Mouse (Mus musculus) midbrain, postnatal 0 days (tissue): Measurements from ENCODE around the gene Slc26a9. TPM values are rescaled to one million over a fixed set of nuclear protein-coding genes. Genes with fewer than 3 reads are reported as not detected.

Source experiments
- ATAC-seq: fragments of 200-750 bp; cut with Nextera tagmentation; 2 replicates; pipeline ENCODE4 v1.8.0; 2017; ENCODE audit warnings: moderate number of reproducible peaks, mild to moderate bottlenecking, moderate TSS enrichment, moderate library complexity; ENCODE audit not compliant: low FRiP score
- DNase-seq: peaks from one replicate; pipeline ENCODE4 v3.0.0-alpha.2; 2015; ENCODE audit warnings: low spot score
- H3K27ac ChIP-seq: fragments of 300-500 bp; sonication (generic); 2 replicates; pipeline ENCODE4 v1.5.1; 2014; ENCODE audit warnings: low read depth, mild to moderate bottlenecking, low read length, mixed read lengths
- H3K27me3 ChIP-seq: fragments of 300-500 bp; sonication (generic); 2 replicates; pipeline ENCODE4 v1.6.1; 2014; ENCODE audit warnings: low read length, control low read depth, mixed read lengths; ENCODE audit not compliant: insufficient read depth
- H3K36me3 ChIP-seq: fragments of 300-500 bp; sonication (generic); 2 replicates; pipeline ENCODE4 v1.6.1; 2014; ENCODE audit warnings: low read length, control low read depth, mixed read lengths; ENCODE audit not compliant: insufficient read depth
- H3K4me1 ChIP-seq: fragments of 300-500 bp; sonication (generic); 2 replicates; pipeline ENCODE4 v1.6.1; 2014; ENCODE audit warnings: mild to moderate bottlenecking, control low read depth, antibody characterized with exemption, low read length, mixed read lengths; ENCODE audit not compliant: insufficient read depth
- H3K4me2 ChIP-seq: fragments of 300-500 bp; sonication (generic); 2 replicates; pipeline ENCODE4 v1.6.1; 2014; ENCODE audit warnings: low read depth, mild to moderate bottlenecking, low read length, mixed read lengths; ENCODE audit not compliant: poor library complexity, severe bottlenecking
- H3K4me3 ChIP-seq: fragments of 300-500 bp; sonication (generic); 2 replicates; pipeline ENCODE4 v1.5.1; 2014; ENCODE audit warnings: low read depth, mild to moderate bottlenecking, low read length, moderate library complexity
- H3K9ac ChIP-seq: fragments of 300-500 bp; sonication (generic); replicated peaks from 2 replicates; pipeline ENCODE4 v1.6.1; 2014; ENCODE audit warnings: mild to moderate bottlenecking, low read length, moderate library complexity, mixed read lengths; ENCODE audit not compliant: poor library complexity, severe bottlenecking
- H3K9me3 ChIP-seq: fragments of 300-500 bp; sonication (generic); 2 replicates; pipeline ENCODE4 v1.6.1; 2016; ENCODE audit warnings: low read length, control low read depth
- CTCF ChIP-seq: IDR thresholded peaks from 2 replicates; pipeline ENCODE4 v1.5.1; 2016; ENCODE audit warnings: antibody characterized with exemption, mild to moderate bottlenecking
- WGBS: fragments of 180-500 bp; shearing (Covaris S2); extraction: QIAGEN DNeasy Blood & Tissue Kit; methylation state at CpG from one replicate; pipeline ENCODE4 v1.1.7; 2014; 5-methylcytosine and 5-hydroxymethylcytosine counted together
- polyA plus RNA-seq: library from polyadenylated mRNA; unstranded; fragments of >200 nt; fragmentation: Nextera tagmentation; extraction: Ambion mirVana; gene quantifications from 2 replicates; pipeline ENCODE4 v1.2.1, GENCODE M21; 2015
- total RNA-seq: library from RNA; depleted of rRNA; stranded (reverse); fragments of >200 nt; gene quantifications from 2 replicates; pipeline ENCODE4 v1.2.3, GENCODE M21; 2014

Slc26a9 gene
- total and polyA plus RNA-seq, 2 experiments from 2014 or later = 0.14 to 0.44 TPM

DNA sequence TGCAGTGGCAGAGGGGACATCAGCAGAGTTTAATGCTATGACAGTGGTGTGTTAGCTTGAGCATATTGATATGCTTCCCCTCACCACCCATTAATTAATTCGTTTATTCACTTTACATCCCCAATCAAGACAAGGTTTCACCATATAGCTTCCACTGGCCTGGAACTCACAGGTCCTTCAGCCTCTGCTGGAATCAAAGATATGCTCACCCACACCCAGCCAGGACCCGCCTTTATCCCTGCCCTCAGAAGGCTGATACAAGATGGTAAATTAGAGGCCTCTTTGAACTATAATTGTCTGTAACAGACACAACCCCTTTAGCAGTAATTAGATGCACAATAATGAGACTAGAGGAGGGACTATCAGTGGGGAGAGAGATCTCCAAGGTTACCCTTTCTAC, 65.8 kb downstream of the Slc26a9 start:
- H3K36me3 ChIP-seq = no peaks in the 10 kb centered on the region
- WGBS = 80% methylated on average over 2 of the region's 2 CpGs
- ATAC-seq = no peak

GRCm38 (mm10) chr1:131811393-131811792, 67.6 kb downstream of the Slc26a9 start:
- no peak for ATAC-seq
- no peaks in the 10 kb centered on the region for H3K9me3 ChIP-seq
- no peak overlapping the region for H3K9ac ChIP-seq
- no peaks in the 10 kb centered on the region for H3K4me1 ChIP-seq
- H3K36me3 ChIP-seq = no peaks in the 10 kb centered on the region
- H3K4me3 ChIP-seq = no peak overlapping the region
- no peak overlapping the region for H3K4me2 ChIP-seq
- H3K27ac ChIP-seq = no peak overlapping the region
- 89% methylated on average over 1 of the region's 1 CpGs for WGBS
- no peaks in the 10 kb centered on the region for H3K27me3 ChIP-seq
- no peak for TF ChIP-seq CTCF
- DNase-seq = no peak

More for the DNA sequence above, 65.8 kb downstream of the Slc26a9 start:
- H3K27me3 ChIP-seq = no peaks in the 10 kb centered on the region
- TF ChIP-seq CTCF = no peak
- H3K27ac ChIP-seq = no peak overlapping the region
- H3K4me2 ChIP-seq = no peak overlapping the region
- H3K9me3 ChIP-seq = no peaks in the 10 kb centered on the region
- no peak for DNase-seq
- no peaks in the 10 kb centered on the region for H3K4me1 ChIP-seq
- H3K9ac ChIP-seq = no peak overlapping the region
- H3K4me3 ChIP-seq = no peak overlapping the region

DNA sequence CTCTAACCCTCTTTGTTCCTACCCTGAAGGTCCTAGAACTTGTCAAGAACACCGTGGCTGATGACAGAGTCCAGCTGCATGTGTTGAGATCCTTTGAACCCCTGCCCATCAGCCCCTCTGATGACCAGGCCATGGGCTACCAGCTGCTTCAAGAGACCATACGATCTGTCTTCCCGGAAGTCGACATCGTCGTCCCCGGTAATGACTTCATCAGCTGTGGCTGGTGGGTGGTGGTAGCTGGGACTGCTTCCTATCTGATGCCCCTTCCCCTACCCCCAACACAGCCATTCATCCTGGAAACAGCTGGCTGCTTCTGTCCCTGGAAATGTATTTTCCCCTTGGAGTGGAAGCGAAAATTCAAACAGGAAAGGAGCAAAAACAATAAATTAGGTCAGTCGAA, 68.2 kb downstream of the Slc26a9 start:
- Histone ChIP-seq H3K4me3 (no peak overlapping the region), H3K27ac (no peak overlapping the region), H3K4me2 (no peak overlapping the region), H3K9me3 (no peaks in the 10 kb centered on the region), H3K4me1 (no peaks in the 10 kb centered on the region), H3K9ac (no peak overlapping the region), H3K27me3 (no peaks in the 10 kb centered on the region), H3K36me3 (no peaks in the 10 kb centered on the region)
- 73% methylated on average over 9 of the region's 9 CpGs for WGBS
- ATAC-seq = no peak
- TF ChIP-seq CTCF = no peak
- DNase-seq = no peak

DNA sequence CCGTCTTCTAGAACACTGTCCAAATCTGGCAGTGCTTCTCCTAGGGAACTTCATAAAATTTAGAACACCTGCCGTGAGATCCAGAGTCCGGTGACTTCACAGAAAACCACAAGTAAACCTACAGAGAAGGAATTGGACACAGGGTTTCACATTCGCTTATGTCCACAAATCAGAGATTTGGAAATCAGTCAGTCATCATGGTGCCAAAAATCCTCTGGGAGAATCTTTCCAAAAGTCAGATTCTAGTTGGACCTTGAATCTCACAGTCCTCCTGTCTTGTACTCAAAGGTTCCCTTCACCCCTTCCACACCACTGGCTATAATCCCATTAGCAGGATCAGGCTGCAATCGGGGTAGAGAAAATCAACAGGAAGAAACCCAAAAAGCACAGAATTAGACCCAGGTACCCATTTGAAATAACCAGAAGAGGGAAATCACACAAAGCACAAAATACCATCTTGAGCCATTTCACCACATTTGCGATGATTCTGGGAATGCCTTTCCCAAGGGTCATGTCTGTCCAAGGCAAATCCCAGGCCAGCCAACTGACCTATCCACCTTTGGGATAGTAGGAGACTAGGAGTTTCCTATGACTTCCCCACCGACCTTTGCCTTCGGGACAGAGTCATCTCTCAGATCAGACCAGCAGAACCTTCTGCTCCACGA, 68.9 kb downstream of the Slc26a9 start:
- TF ChIP-seq CTCF = no peak
- Histone ChIP-seq H3K9ac (no peak overlapping the region), H3K4me3 (no peak overlapping the region), H3K27ac (no peak overlapping the region), H3K27me3 (no peaks in the 10 kb centered on the region), H3K4me2 (no peak overlapping the region), H3K4me1 (no peaks in the 10 kb centered on the region), H3K36me3 (no peaks in the 10 kb centered on the region), H3K9me3 (no peaks in the 10 kb centered on the region)
- no peak for ATAC-seq
- whole genome bisulfite sequencing = 78% methylated on average over 9 of the region's 9 CpGs
- no peak for DNase-seq

GRCm38 (mm10) chr1:131813731-131814130, 69.9 kb downstream of the Slc26a9 start:
- H3K27me3 ChIP-seq = no peaks in the 10 kb centered on the region
- H3K36me3 ChIP-seq = no peaks in the 10 kb centered on the region
- TF ChIP-seq CTCF = no peak
- no peaks in the 10 kb centered on the region for H3K4me1 ChIP-seq
- no peak overlapping the region for H3K9ac ChIP-seq
- no peak overlapping the region for H3K4me3 ChIP-seq
- 91% methylated on average over 4 of the region's 4 CpGs for WGBS
- ATAC-seq (no peak), DNase-seq (no peak)
- H3K9me3 ChIP-seq = no peaks in the 10 kb centered on the region
- no peak overlapping the region for H3K27ac ChIP-seq
- no peak overlapping the region for H3K4me2 ChIP-seq

GRCm38 (mm10) chr1:131814191-131814590, 70.4 kb downstream of the Slc26a9 start:
- Histone ChIP-seq H3K4me1 (no peaks in the 10 kb centered on the region), H3K27ac (no peak overlapping the region), H3K4me2 (no peak overlapping the region), H3K4me3 (no peak overlapping the region), H3K27me3 (no peaks in the 10 kb centered on the region), H3K9me3 (0 out of 2 replicates have a peak, but pooled peaks cover 2% of the 10 kb centered on the region), H3K9ac (no peak overlapping the region), H3K36me3 (no peaks in the 10 kb centered on the region)
- ATAC-seq (no peak), DNase-seq (no peak)
- 87% methylated on average over 3 of the region's 3 CpGs for WGBS
- TF ChIP-seq CTCF = no peak; the same call in 1 of the 2 replicates
